Mouse (Mus musculus): ENCODE data around the gene Grcc10.

Gene Grcc10

DNA sequence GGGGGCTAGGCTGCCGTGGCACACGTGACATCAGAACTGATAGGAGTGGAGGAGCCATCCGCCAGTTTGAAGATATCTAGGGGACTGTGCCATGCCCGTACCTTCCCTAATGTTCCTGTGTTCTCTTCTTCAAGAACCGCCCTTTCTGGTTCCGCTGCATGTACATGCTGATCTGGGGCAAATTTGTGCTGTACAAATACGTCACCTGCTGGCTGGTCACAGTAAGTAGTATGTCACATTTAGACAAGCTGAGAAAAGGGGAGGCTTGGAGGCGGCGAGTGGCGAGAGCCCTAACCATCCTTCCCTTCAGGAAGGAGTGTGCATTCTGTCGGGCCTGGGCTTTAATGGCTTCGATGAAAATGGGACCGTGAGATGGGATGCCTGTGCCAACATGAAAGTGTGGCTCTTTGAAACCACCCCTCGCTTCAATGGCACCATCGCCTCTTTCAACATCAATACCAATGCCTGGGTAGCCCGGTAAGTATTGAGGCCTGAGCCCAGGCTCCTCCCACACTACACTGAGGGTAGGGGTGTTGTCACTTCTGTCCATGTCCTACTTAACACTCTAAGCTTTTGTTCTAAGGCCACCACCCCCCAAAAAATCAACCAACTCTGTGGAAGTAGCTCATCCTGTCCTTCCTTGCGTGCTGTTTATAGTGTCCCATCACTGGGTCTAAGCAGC, 38.9 kb downstream of the Grcc10 start:
- no peak for DNase-seq (ENCODE audit: low read depth, low spot score)

DNA sequence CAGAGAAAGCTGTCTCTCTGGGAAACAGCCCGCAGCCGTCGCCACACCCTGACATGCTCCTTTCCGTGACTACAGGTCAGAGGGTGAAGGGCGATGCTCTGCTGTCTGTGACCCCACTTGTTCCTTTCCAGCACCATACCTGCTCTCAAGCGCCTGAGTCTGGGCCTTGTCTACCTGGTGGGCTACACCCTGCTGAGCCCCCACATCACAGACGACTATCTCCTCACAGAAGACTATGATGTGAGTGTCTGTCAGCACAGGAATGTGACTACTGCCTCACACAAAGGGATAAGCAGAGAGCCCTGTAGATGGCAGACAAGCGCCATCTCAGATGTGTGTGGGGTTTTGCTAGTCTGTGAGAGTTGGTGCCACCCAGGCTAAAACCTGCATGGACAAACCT, 39.8 kb downstream of the Grcc10 start:
- DNase-seq (ENCODE audit: low read depth, low spot score) = no peak

- DNase-seq (ENCODE audit: low read depth, low spot score) = no peak
Measured at GRCm38 (mm10) chr6:124699962-124700610, 41.1 kb downstream of the Grcc10 start.

- no peak for DNase-seq (ENCODE audit: low read depth, low spot score)
Measured at GRCm38 (mm10) chr6:124699366-124699765, 41.8 kb downstream of the Grcc10 start.

- DNase-seq (ENCODE audit: low read depth, low spot score) = no peak
Measured at GRCm38 (mm10) chr6:124698751-124699150, 42.4 kb downstream of the Grcc10 start.

- no peak for DNase-seq (ENCODE audit: low read depth, low spot score)
Measured at GRCm38 (mm10) chr6:124696441-124697150, 44.6 kb downstream of the Grcc10 start.

DNA sequence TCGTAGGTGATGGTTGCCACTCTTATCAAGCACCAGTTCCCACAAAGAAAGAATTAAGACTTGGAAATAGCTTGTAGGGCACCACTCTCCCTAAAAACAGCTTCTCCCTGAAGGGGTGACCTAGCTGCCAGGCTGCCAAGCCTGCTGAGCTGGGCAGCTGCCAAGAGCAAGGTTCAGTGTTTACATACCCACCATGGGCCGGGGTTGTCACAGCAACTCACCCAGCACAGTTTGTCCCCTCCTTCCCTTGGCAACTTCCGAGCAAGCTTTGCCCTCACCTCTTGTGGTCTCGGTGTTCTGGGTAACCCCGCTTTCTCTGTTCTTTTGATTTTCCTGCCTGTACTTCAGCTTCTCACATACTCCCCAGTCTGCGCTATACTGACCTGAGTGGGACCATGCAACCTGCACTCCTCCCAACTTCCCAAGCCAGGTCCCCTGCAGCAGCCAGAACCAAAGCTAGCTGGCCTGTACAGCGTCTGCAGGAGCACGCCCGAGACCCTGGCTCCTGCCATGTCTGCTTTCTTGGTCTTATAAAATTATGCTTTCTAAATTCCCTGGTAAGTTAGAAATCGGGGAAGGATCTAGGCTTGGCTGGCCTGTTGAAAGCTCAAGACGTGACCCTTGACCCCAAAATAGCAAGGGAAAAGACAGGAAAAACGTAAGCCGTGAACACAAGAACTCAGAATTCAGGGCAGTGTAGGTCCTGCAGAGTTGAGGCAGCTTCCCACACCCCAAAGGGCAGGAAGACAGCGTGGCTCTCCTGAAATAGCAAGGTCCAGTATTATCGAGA, 46.8 kb downstream of the Grcc10 start:
- no peak for DNase-seq (ENCODE audit: low read depth, low spot score)

DNA sequence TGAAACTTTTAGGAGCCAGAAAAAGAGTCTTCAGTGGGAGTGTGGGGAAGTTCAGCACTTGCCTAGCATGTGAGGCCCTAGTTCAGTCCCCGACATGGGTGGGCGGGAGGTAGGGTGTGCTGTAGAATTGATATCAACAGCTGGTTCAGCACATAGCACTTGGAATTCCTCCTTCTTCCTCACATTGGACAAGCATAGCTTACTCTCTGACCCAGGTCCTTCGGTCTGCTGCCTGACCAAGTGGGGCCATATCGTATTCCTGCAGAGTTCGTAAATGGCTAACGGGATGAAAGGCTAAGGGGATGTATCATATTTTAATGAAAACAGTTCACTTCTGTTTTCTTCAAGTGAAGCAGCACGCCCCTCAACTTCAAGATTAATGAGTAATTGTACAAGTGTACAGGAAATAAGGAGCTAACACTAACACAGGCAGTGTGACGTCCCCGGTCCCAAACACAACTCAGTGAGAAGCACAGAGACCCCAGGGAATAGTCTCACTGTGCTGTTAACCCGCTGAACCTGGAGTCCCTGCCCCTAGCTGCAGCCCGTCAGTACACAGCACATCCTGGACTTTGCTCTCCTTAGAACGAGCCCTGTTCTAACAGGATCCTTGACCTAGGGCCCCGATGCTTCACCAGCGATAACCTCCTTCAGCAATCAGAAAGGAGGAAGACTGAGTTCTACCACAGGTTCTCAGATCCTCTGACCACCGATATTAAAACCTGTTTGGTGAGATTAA, 47.8 kb downstream of the Grcc10 start:
- no peak for DNase-seq (ENCODE audit: low read depth, low spot score)

GRCm38 (mm10) chr6:124690517-124690916, 50.7 kb downstream of the Grcc10 start:
- DNase-seq (ENCODE audit: low read depth, low spot score) = no peak
